Mouse (Mus musculus): ENCODE results near the gene Nav3.
A peak's percentile ranks its signal among the peaks of the same experiment; 100 is the strongest.

Gene Nav3

GRCm38 (mm10) chr10:109843661-109844060, 612.3 kb downstream of the Nav3 start:
- no peak for DNase-seq (ENCODE audit: low read depth, low spot score)

GRCm38 (mm10) chr10:109832768-109833291, 623.2 kb downstream of the Nav3 start:
- peak; percentile 76 for DNase-seq (ENCODE audit: low read depth, low spot score)

GRCm38 (mm10) chr10:109806782-109807493, 649.1 kb downstream of the Nav3 start:
- no peak for DNase-seq (ENCODE audit: low read depth, low spot score)

DNA sequence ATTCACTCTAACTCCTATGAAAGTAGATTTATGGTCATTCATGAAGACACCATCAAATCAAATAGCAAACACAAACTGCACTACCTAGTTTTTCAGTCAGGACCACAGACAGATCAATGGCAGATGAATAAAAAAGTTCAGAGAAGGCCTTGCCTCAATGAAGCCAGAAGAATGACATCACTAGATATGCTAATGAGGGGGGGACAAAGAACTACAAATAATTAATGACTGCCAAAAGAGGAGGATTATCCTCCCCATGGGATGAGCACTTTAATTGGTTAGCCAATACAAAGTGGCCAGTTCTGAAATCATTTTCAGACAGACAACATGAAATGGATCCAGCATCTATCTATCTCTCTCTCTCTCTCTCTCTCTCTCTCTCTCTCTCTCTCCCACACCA, 652.6 kb downstream of the Nav3 start:
- no peak for DNase-seq (ENCODE audit: low read depth, low spot score)

- no peak for DNase-seq (ENCODE audit: low read depth, low spot score)
Measured at GRCm38 (mm10) chr10:109802236-109802635, 653.8 kb downstream of the Nav3 start.

- DNase-seq (ENCODE audit: low read depth, low spot score): peak; percentile 78
Measured at GRCm38 (mm10) chr10:109799246-109799645, 656.8 kb downstream of the Nav3 start.

DNA sequence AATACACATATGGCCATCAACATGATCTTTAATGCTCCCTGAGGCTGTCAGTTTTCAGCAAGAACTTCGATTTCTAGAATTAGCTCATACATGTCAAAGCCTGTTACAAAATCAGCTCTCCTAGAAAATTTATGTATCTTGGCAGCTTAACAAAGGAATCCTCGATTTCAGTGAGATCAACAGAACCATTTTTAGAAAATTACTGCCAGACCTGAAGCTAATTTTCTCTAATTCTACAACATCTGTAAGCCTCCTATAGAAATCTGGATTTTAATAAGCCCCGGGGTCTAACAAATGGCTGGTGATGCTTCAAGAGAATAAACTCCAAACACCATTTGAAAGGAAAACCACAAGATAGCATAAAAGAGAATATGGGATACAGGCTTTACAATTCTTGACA, 659.0 kb downstream of the Nav3 start:
- no peak for DNase-seq (ENCODE audit: low read depth, low spot score)

GRCm38 (mm10) chr10:109793491-109793890, 662.5 kb downstream of the Nav3 start:
- DNase-seq (ENCODE audit: low read depth, low spot score): no peak

- no peak for DNase-seq (ENCODE audit: low read depth, low spot score)
Measured at GRCm38 (mm10) chr10:109788728-109789127, 667.3 kb downstream of the Nav3 start.

- no peak for DNase-seq (ENCODE audit: low read depth, low spot score)
Measured at GRCm38 (mm10) chr10:109779109-109779508, 676.9 kb downstream of the Nav3 start.

DNA sequence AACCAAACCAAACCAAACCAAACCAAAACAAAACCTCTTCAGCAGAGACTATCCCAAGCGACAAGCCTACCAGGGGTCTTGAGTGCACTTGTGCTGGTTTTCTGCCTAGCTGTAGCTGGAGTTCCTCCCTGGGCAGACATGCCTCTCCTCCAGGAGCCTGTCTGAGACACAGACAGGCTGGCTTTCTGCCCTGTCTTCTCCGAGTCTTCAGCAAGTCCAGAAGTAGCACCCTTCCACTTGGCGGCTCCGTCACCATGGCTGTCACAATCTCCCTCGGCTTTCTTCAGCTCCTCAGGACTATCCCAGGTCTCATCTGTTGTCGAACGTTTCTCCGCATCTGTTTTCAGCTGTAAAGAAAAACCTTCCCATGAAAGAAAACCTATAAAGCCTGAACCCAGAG, 686.9 kb downstream of the Nav3 start:
- no peak for DNase-seq (ENCODE audit: low read depth, low spot score)

DNA sequence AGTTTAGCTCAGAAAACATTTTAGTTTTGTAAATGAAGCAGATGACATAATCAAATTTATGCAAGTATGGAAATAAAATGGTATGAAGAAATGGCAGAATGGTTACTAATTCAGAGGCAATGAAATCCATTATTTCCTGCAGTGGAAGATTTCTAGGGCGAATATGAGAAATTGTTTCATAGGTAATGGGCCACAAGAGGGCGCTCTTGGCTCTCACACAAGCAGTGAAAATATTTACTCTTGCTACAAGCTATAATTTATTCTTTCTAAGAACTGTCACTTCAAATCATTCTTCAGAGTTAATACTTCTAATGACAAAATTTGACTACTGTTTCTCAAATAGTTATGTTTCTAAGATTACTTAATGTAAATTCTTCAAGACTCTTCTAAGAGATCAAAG, 690.4 kb downstream of the Nav3 start:
- DNase-seq (ENCODE audit: low read depth, low spot score): peak; percentile 80

DNA sequence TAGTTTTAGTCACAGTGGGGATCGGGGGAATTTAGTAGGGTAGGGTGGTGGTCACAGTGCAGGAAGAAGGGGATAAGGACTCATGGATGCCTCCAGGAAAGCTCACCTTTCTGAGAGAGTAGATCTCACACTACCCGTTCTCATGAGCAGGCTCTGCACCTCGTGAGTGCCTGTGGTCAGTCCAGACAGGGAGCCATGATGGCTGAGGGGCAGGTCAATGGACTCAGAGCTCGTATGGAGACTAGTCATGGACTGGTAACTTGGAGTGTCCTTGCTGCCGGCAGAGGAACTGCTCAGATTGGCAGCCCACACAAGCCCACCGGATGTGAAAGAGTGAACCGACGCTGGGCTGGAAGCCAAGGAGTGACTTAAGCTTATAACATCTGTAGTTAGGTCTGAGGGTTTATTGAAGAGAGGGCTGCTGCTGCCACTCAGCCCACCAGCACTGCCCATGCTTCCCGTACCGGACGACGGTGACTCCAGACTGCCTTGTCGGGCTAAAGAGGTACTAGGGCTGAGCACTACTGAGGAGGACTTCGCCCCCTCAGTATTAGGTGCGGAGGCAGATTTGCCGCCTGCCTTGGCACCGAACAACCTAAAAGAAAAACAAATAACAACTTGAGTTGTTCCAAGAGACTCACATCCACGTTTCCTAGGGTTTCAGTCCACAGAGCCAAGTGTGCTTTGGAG, 691.4 kb downstream of the Nav3 start:
- DNase-seq (ENCODE audit: low read depth, low spot score): no peak

GRCm38 (mm10) chr10:109758921-109759600, 696.9 kb downstream of the Nav3 start:
- peak; percentile 44 for DNase-seq (ENCODE audit: low read depth, low spot score)

GRCm38 (mm10) chr10:109746901-109747300, 709.1 kb downstream of the Nav3 start:
- DNase-seq (ENCODE audit: low read depth, low spot score): peak; percentile 62

DNA sequence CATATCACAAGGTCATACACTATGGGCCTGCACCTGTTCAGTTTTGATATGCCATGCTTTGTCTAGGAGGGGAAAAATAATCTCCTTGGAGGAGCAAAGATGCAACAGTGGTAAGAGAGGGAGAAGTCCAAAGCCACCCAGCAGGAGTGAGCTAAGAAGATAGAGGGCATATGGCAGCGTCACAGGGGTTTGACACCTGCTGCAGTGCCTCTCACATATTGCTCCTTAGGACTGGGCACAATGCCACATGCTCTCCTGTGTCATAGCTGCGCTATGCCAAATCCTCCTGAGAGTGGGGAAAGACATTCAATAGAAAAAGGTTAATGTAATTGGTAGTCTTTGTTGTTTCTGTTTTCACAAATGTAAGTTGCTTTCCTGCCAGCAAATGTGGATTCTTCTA, 714.3 kb downstream of the Nav3 start:
- DNase-seq (ENCODE audit: low read depth, low spot score): no peak

- no peak for DNase-seq (ENCODE audit: low read depth, low spot score)
Measured at GRCm38 (mm10) chr10:109740326-109740725, 715.7 kb downstream of the Nav3 start.

DNA sequence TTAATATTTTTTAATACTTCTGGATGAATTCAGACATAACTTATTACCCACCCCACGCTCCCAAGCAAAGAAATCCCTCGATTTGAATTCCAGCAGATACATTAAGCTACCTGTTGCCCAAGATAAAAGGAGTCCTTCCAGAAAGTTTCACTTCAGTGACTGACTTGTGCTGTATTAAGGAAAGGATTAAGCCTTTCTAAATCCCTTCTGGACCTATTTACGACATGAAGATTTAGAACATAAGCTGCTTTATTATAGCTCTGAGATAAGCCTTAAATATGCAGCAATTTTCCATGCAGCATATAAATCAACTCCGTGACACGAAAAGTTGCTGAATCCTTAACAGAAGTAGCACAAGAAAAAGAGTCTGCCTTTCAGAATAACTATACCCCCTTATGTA, 732.4 kb downstream of the Nav3 start:
- DNase-seq (ENCODE audit: low read depth, low spot score): no peak

DNA sequence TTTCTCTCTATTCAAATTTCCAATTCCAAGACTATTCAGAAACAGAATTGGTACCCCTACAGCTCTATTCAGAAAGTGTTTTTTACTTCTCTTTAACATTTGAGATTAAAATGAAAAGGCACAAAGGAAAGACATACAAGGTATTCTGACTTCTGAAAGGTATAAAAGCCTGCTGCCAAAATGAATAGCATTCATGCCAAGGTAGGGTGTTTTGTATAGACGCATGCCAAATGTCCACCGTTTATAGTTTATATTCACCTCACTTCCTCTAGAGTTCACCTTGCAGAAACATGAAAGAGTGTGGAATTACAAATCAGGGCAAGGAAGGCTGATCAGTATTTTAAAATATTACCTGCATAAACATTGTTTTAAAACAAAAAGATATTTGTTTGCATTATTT, 737.2 kb downstream of the Nav3 start:
- DNase-seq (ENCODE audit: low read depth, low spot score): no peak

- DNase-seq (ENCODE audit: low read depth, low spot score): no peak
Measured at GRCm38 (mm10) chr10:109718390-109718789, 737.6 kb downstream of the Nav3 start.

GRCm38 (mm10) chr10:109713001-109713400, 743.0 kb downstream of the Nav3 start:
- peak; percentile 57 for DNase-seq (ENCODE audit: low read depth, low spot score)

DNA sequence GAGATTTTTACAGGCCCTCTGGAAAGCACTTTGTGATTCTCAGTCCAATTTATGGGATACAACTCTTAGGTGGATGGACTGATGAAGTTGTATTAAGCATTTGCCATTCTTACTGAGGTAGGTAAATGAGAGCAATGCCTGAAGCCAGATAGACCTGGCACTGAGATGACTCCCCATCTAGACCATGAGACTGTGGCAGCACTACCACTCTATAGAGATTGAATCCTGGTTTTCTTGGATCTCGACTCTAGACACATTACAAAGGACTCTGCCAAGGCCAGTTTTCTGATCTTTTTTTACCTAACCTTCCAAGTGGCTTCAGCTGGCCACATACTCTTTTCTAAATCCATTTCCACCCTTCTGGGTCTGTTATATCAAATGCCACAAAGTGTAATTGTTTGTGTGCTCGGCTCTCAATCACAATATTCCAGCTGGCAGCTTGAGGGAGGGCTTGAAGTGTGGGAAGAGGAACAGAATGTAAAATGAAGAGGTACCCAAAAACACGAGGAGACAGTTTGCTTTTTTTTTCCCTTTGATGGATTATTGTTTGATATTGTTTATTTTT, 756.2 kb downstream of the Nav3 start:
- DNase-seq (ENCODE audit: low read depth, low spot score): no peak
